Mouse (Mus musculus) brain, embryonic 18.5 days (tissue): ENCODE measurements at regions not wholly inside any gene's neighbourhood (a gene's known extent, or its start where the extent isn't known, plus 50 kb on each side); places are given as distances from the start of the nearest gene placed in this dataset.
"Not testable (repeated sequence)": the region's sequence is repeated elsewhere in the genome, so short reads cannot be mapped to it uniquely, and the experiment has no call there.

ENCODE experiments used
- DNase-seq: peaks from one replicate; pipeline ENCODE4 v3.0.0-alpha.2; 2012; ENCODE audit warnings: low read depth, low spot score

- no peak for DNase-seq
These were observed 274.1 kb downstream of the Rpia start for GRCm38 (mm10) chr6:70517932-70518331.

- peak; percentile 12 for DNase-seq
These were observed 323.2 kb downstream of the Rpia start for GRCm38 (mm10) chr6:70468623-70469479.

GRCm38 (mm10) chr6:70457279-70457678 lies 334.8 kb downstream of the Rpia start:
- no peak for DNase-seq

- not testable (repeated sequence) for DNase-seq
These were observed 357.3 kb downstream of the Rpia start for GRCm38 (mm10) chr6:70434739-70435138.

- DNase-seq = not testable (repeated sequence)
These were observed 385.7 kb downstream of the Rpia start for GRCm38 (mm10) chr6:70406290-70406689.

- DNase-seq = not testable (repeated sequence)
These were observed 402.2 kb downstream of the Rpia start for GRCm38 (mm10) chr6:70389850-70390249.

GRCm38 (mm10) chr6:70386396-70386795 lies 405.6 kb downstream of the Rpia start:
- DNase-seq = not testable (repeated sequence)

- DNase-seq = not testable (repeated sequence)
These were observed 412.7 kb downstream of the Rpia start for GRCm38 (mm10) chr6:70379339-70379738.

- DNase-seq = not testable (repeated sequence)
These were observed 420.2 kb downstream of the Rpia start for GRCm38 (mm10) chr6:70371821-70372220.

GRCm38 (mm10) chr6:70356303-70356702 lies 435.7 kb downstream of the Rpia start:
- no peak for DNase-seq

GRCm38 (mm10) chr6:70342147-70342546 lies 449.9 kb downstream of the Rpia start:
- no peak for DNase-seq

GRCm38 (mm10) chr6:70340691-70341090 lies 451.3 kb downstream of the Rpia start:
- DNase-seq = not testable (repeated sequence)

GRCm38 (mm10) chr6:70315318-70315717 lies 476.7 kb downstream of the Rpia start:
- no peak for DNase-seq

GRCm38 (mm10) chr6:70314667-70315066 lies 477.4 kb downstream of the Rpia start:
- DNase-seq = not testable (repeated sequence)

GRCm38 (mm10) chr6:70301100-70301499 lies 490.9 kb downstream of the Rpia start:
- DNase-seq = not testable (repeated sequence)

- not testable (repeated sequence) for DNase-seq
These were observed 531.8 kb downstream of the Rpia start for GRCm38 (mm10) chr6:70260227-70260626.

GRCm38 (mm10) chr6:70240167-70240566 lies 551.9 kb downstream of the Rpia start:
- DNase-seq = not testable (repeated sequence)

GRCm38 (mm10) chr6:70227166-70227565 lies 564.9 kb downstream of the Rpia start:
- no peak for DNase-seq

GRCm38 (mm10) chr6:70216632-70217031 lies 575.4 kb downstream of the Rpia start:
- not testable (repeated sequence) for DNase-seq

- not testable (repeated sequence) for DNase-seq
These were observed 576.3 kb downstream of the Rpia start for GRCm38 (mm10) chr6:70215781-70216180.
